Mouse (Mus musculus): ENCODE data around the gene Ppm1h.

Gene Ppm1h

GRCm38 (mm10) chr10:122792021-122792966, 113.7 kb downstream of the Ppm1h start:
- no peak for DNase-seq (ENCODE audit: low read depth, low spot score)
- no peaks in the 10 kb centered on the region for H3K36me3 ChIP-seq (ENCODE audit: control insufficient read depth, insufficient read depth, low read length, poor library complexity, severe bottlenecking)
- no peaks in the 10 kb centered on the region for H3K27me3 ChIP-seq (ENCODE audit: control insufficient read depth, insufficient read depth, low read length, poor library complexity, severe bottlenecking)

DNA sequence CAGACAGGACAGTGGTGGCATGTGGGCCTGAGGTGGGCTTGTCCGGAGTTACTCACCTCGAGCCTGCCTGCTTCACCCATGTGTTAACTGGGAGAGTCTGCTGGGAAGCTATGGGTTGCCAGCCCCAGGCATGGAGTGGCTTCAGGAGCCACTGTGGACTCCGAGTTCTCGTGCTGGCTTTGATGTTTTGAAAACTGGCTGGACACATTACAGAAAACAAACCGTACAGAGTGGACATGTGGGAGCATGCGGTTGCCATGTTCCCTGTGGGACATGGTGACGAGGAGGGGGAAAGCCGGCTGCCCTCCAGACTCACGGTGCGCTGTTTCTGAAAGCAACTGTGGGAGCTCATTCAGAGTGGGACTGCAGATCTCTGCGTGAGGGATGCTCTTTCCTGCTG, 114.6 kb downstream of the Ppm1h start:
- H3K36me3 ChIP-seq (ENCODE audit: control insufficient read depth, insufficient read depth, low read length, poor library complexity, severe bottlenecking), result no peaks in the 10 kb centered on the region
- H3K27me3 ChIP-seq (ENCODE audit: control insufficient read depth, insufficient read depth, low read length, poor library complexity, severe bottlenecking), result no peaks in the 10 kb centered on the region
- DNase-seq (ENCODE audit: low read depth, low spot score), result no peak

- no peaks in the 10 kb centered on the region for H3K27me3 ChIP-seq (ENCODE audit: control insufficient read depth, insufficient read depth, low read length, poor library complexity, severe bottlenecking)
- peak; percentile 93 for DNase-seq (ENCODE audit: low read depth, low spot score)
- no peaks in the 10 kb centered on the region for H3K36me3 ChIP-seq (ENCODE audit: control insufficient read depth, insufficient read depth, low read length, poor library complexity, severe bottlenecking)
Measured at GRCm38 (mm10) chr10:122794187-122794850, 115.8 kb downstream of the Ppm1h start.

GRCm38 (mm10) chr10:122797955-122798354, 119.4 kb downstream of the Ppm1h start:
- DNase-seq (ENCODE audit: low read depth, low spot score), result peak; percentile 44
- Histone ChIP-seq H3K36me3 (ENCODE audit: control insufficient read depth, insufficient read depth, low read length, poor library complexity, severe bottlenecking) (no peaks in the 10 kb centered on the region), H3K27me3 (ENCODE audit: control insufficient read depth, insufficient read depth, low read length, poor library complexity, severe bottlenecking) (no peaks in the 10 kb centered on the region)

- DNase-seq (ENCODE audit: low read depth, low spot score), result peak; percentile 78
- Histone ChIP-seq H3K36me3 (ENCODE audit: control insufficient read depth, insufficient read depth, low read length, poor library complexity, severe bottlenecking) (no peaks in the 10 kb centered on the region), H3K27me3 (ENCODE audit: control insufficient read depth, insufficient read depth, low read length, poor library complexity, severe bottlenecking) (no peaks in the 10 kb centered on the region)
Measured at GRCm38 (mm10) chr10:122800003-122800731, 121.6 kb downstream of the Ppm1h start.

- DNase-seq (ENCODE audit: low read depth, low spot score), result no peak
- H3K27me3 ChIP-seq (ENCODE audit: control insufficient read depth, insufficient read depth, low read length, poor library complexity, severe bottlenecking), result no peaks in the 10 kb centered on the region
- no peaks in the 10 kb centered on the region for H3K36me3 ChIP-seq (ENCODE audit: control insufficient read depth, insufficient read depth, low read length, poor library complexity, severe bottlenecking)
Measured at GRCm38 (mm10) chr10:122800732-122801110, 122.2 kb downstream of the Ppm1h start.

- no peaks in the 10 kb centered on the region for H3K36me3 ChIP-seq (ENCODE audit: control insufficient read depth, insufficient read depth, low read length, poor library complexity, severe bottlenecking)
- no peaks in the 10 kb centered on the region for H3K27me3 ChIP-seq (ENCODE audit: control insufficient read depth, insufficient read depth, low read length, poor library complexity, severe bottlenecking)
- no peak for DNase-seq (ENCODE audit: low read depth, low spot score)
Measured at GRCm38 (mm10) chr10:122802218-122802617, 123.7 kb downstream of the Ppm1h start.

DNA sequence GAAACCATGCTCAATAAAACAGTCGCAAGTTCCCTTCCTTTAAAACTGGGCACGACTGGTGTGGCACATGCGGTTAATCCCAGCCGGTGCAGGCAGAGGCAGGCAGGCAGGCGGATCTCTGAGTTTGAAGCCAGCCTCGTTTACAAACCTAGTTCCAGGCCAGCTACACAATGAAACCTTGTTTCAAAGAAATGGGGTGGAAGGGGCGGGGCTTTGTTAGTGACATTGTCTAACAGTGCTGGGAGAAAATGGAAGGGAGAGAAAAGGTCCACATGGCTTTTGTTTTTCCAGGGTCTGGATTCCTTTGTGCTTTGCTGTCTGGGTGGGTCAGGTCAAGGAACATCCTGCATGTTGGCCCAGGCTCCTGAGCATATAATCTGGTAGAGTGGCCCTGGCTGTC, 124.3 kb downstream of the Ppm1h start:
- Histone ChIP-seq H3K36me3 (ENCODE audit: control insufficient read depth, insufficient read depth, low read length, poor library complexity, severe bottlenecking) (no peaks in the 10 kb centered on the region), H3K27me3 (ENCODE audit: control insufficient read depth, insufficient read depth, low read length, poor library complexity, severe bottlenecking) (no peaks in the 10 kb centered on the region)
- no peak for DNase-seq (ENCODE audit: low read depth, low spot score)

- H3K27me3 ChIP-seq (ENCODE audit: control insufficient read depth, insufficient read depth, low read length, poor library complexity, severe bottlenecking), result no peaks in the 10 kb centered on the region
- no peaks in the 10 kb centered on the region for H3K36me3 ChIP-seq (ENCODE audit: control insufficient read depth, insufficient read depth, low read length, poor library complexity, severe bottlenecking)
- peak; percentile 88 for DNase-seq (ENCODE audit: low read depth, low spot score)
Measured at GRCm38 (mm10) chr10:122803906-122804305, 125.3 kb downstream of the Ppm1h start.

DNA sequence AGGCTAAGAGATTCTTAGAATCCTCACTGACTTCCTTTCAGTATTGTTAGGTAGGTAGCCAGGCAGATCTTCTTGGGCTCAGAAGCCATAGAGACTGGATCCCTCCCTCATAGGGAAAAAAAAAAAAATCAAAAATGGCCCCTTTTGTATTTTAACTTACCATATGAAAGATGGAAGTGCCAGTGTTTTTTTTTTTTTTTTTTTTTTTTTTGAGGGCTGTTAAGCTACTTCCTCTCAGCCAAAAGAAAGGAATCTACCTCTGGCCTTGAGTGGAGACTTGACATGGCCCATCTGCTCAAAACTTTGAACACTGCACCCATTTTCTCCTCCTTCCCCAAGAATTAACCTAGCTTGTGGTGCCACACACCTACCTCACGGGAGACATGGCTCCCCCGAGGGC, 127.3 kb downstream of the Ppm1h start:
- no peaks in the 10 kb centered on the region for H3K27me3 ChIP-seq (ENCODE audit: control insufficient read depth, insufficient read depth, low read length, poor library complexity, severe bottlenecking)
- no peaks in the 10 kb centered on the region for H3K36me3 ChIP-seq (ENCODE audit: control insufficient read depth, insufficient read depth, low read length, poor library complexity, severe bottlenecking)
- no peak for DNase-seq (ENCODE audit: low read depth, low spot score)

DNA sequence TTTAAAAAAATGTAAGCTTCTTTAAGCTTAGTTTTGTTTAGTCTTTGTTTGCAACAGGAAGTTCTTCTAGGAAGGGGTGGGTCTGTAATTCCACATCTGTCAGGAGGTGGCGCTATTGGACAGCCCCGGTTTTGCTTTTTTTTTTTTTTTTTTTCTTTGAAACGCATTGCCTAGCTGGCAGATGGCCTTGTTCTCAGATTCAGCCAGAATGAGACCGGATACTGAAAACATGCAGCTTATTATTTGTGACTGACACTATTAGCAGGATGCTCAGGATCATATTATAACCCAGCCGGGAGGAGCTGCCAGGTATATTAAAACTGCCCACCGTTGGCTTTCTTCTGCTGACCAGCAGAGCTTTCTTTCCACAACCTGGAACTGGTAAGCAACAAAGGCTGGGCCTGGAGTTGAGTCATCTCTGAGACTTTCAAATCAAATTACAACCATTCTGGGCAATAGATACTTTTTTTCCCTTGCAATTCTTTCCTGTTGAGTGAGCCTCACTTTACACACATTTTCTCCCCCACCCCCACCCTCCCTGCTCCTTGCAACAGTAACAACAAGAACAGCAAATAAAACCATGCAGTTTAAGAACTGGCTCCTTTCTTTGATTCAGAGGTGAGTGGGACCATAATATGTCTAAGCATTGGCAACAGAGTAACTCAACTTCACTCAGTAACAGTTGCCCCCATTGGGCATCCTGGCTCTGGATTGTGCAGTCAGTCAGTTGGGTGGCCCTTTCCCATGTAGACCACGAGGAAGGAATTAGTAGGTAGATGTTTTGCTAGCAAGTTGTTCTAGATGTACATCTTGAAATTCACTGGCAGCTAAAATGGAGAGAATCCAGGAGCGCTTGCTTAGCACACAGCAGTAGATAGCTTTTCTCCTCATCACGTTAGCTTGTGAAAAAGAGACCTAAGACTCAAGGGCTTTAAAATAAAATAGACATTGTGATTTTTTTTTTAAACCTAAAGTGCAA, 128.9 kb downstream of the Ppm1h start:
- DNase-seq (ENCODE audit: low read depth, low spot score), result peak; percentile 90
- H3K27me3 ChIP-seq (ENCODE audit: control insufficient read depth, insufficient read depth, low read length, poor library complexity, severe bottlenecking), result no peaks in the 10 kb centered on the region
- no peaks in the 10 kb centered on the region for H3K36me3 ChIP-seq (ENCODE audit: control insufficient read depth, insufficient read depth, low read length, poor library complexity, severe bottlenecking)

DNA sequence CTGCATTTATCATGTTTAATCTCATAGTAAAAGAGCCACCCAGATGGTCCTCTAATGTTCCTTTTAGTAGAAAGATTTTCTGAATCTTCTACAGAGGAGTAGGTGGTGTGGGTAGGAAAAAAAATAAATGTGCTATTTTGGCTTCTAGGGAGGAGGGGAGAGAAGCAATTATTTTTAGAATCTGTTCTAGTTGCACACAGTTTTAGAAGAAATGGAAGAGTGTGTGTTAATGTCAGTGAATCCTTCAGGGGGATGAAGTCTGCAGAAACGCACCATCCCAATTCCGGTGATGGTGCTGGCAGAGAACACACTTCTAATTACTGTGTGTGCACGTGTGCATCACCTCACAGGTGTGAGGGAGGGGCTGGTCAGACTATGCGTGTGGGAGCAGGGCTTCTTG, 129.6 kb downstream of the Ppm1h start:
- H3K27me3 ChIP-seq (ENCODE audit: control insufficient read depth, insufficient read depth, low read length, poor library complexity, severe bottlenecking), result no peaks in the 10 kb centered on the region
- no peak for DNase-seq (ENCODE audit: low read depth, low spot score)
- no peaks in the 10 kb centered on the region for H3K36me3 ChIP-seq (ENCODE audit: control insufficient read depth, insufficient read depth, low read length, poor library complexity, severe bottlenecking)

GRCm38 (mm10) chr10:122809851-122810250, 131.3 kb downstream of the Ppm1h start:
- no peak for DNase-seq (ENCODE audit: low read depth, low spot score)
- no peaks in the 10 kb centered on the region for H3K27me3 ChIP-seq (ENCODE audit: control insufficient read depth, insufficient read depth, low read length, poor library complexity, severe bottlenecking)
- H3K36me3 ChIP-seq (ENCODE audit: control insufficient read depth, insufficient read depth, low read length, poor library complexity, severe bottlenecking), result no peaks in the 10 kb centered on the region

GRCm38 (mm10) chr10:122815094-122815493, 136.5 kb downstream of the Ppm1h start:
- DNase-seq (ENCODE audit: low read depth, low spot score), result peak; percentile 41
- Histone ChIP-seq H3K36me3 (ENCODE audit: control insufficient read depth, insufficient read depth, low read length, poor library complexity, severe bottlenecking) (no peaks in the 10 kb centered on the region), H3K27me3 (ENCODE audit: control insufficient read depth, insufficient read depth, low read length, poor library complexity, severe bottlenecking) (no peaks in the 10 kb centered on the region)
